Mouse (Mus musculus) midbrain, postnatal 0 days (tissue): ENCODE results near the gene Fbp2. TPM values are rescaled to one million over a fixed set of nuclear protein-coding genes. Genes with fewer than 3 reads are reported as not detected.

Source experiments
- ATAC-seq: fragments of 200-750 bp; cut with Nextera tagmentation; 2 replicates; pipeline ENCODE4 v1.8.0; 2017; ENCODE audit warnings: moderate number of reproducible peaks, mild to moderate bottlenecking, moderate TSS enrichment, moderate library complexity; ENCODE audit not compliant: low FRiP score
- DNase-seq: peaks from one replicate; pipeline ENCODE4 v3.0.0-alpha.2; 2015; ENCODE audit warnings: low spot score
- H3K27ac ChIP-seq: fragments of 300-500 bp; sonication (generic); 2 replicates; pipeline ENCODE4 v1.5.1; 2014; ENCODE audit warnings: low read depth, mild to moderate bottlenecking, low read length, mixed read lengths
- H3K27me3 ChIP-seq: fragments of 300-500 bp; sonication (generic); 2 replicates; pipeline ENCODE4 v1.6.1; 2014; ENCODE audit warnings: low read length, control low read depth, mixed read lengths; ENCODE audit not compliant: insufficient read depth
- H3K36me3 ChIP-seq: fragments of 300-500 bp; sonication (generic); 2 replicates; pipeline ENCODE4 v1.6.1; 2014; ENCODE audit warnings: low read length, control low read depth, mixed read lengths; ENCODE audit not compliant: insufficient read depth
- H3K4me1 ChIP-seq: fragments of 300-500 bp; sonication (generic); 2 replicates; pipeline ENCODE4 v1.6.1; 2014; ENCODE audit warnings: mild to moderate bottlenecking, control low read depth, antibody characterized with exemption, low read length, mixed read lengths; ENCODE audit not compliant: insufficient read depth
- H3K4me2 ChIP-seq: fragments of 300-500 bp; sonication (generic); 2 replicates; pipeline ENCODE4 v1.6.1; 2014; ENCODE audit warnings: low read depth, mild to moderate bottlenecking, low read length, mixed read lengths; ENCODE audit not compliant: poor library complexity, severe bottlenecking
- H3K4me3 ChIP-seq: fragments of 300-500 bp; sonication (generic); 2 replicates; pipeline ENCODE4 v1.5.1; 2014; ENCODE audit warnings: low read depth, mild to moderate bottlenecking, low read length, moderate library complexity
- H3K9ac ChIP-seq: fragments of 300-500 bp; sonication (generic); replicated peaks from 2 replicates; pipeline ENCODE4 v1.6.1; 2014; ENCODE audit warnings: mild to moderate bottlenecking, low read length, moderate library complexity, mixed read lengths; ENCODE audit not compliant: poor library complexity, severe bottlenecking
- H3K9me3 ChIP-seq: fragments of 300-500 bp; sonication (generic); 2 replicates; pipeline ENCODE4 v1.6.1; 2016; ENCODE audit warnings: low read length, control low read depth
- CTCF ChIP-seq: IDR thresholded peaks from 2 replicates; pipeline ENCODE4 v1.5.1; 2016; ENCODE audit warnings: antibody characterized with exemption, mild to moderate bottlenecking
- WGBS: fragments of 180-500 bp; shearing (Covaris S2); extraction: QIAGEN DNeasy Blood & Tissue Kit; methylation state at CpG from one replicate; pipeline ENCODE4 v1.1.7; 2014; 5-methylcytosine and 5-hydroxymethylcytosine counted together
- polyA plus RNA-seq: library from polyadenylated mRNA; unstranded; fragments of >200 nt; fragmentation: Nextera tagmentation; extraction: Ambion mirVana; gene quantifications from 2 replicates; pipeline ENCODE4 v1.2.1, GENCODE M21; 2015
- total RNA-seq: library from RNA; depleted of rRNA; stranded (reverse); fragments of >200 nt; gene quantifications from 2 replicates; pipeline ENCODE4 v1.2.3, GENCODE M21; 2014; rRNA removed

The Fbp2 gene
- total RNA-seq (0.16 and 0.24 TPM in 2 replicates), polyA plus RNA-seq (1.5 and 1.7 TPM in 2 replicates)

DNA sequence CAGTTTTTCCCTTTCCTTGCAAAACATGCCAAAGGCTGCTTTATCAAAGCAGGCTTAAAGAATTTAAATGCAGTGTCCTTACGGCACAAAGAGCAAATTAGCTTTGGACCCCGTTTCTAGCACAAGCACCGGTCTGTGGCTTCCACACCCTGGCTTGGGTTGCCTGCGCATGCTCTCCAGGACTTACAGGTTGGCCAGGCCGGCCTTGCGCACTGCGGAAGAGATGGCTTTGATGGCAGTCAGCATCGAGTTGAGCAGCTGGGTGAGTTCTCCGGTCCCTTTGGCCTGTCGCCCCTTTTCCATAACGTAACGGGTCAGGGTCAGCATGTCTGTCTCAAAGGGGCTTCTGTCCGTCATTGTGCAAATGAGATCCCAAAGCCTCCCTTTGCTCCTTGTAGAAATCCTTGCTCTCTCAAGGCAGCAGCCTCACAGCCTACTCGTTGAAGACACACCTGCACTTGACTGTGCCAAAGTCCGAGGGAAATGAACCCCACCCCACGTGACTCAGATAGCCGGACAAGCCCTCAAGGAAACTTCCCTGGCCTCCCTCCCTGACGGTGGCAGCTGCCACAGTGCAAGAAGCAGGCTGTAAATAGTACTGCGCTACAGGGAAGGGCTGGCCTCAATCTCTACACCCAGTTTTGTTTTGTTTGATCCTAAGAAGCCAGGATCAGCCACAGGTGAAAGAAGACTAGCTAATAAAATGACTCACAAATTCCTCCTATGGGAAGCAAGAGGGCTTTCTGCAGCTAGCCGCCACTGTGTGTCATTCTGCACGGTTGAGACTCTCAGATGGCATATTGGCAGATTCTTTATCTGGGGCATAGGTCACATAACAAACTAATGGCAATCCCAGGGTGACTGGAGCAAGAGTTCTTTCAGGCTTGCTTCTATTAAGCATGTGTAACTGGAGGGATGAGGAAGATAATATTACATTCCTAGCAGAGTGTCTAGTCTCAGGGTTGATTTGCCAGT lies at the start of gene Fbp2:
Gene Fbp2 (minus strand): TSS at position 482 of the 975 bp plus-strand sequence.
- no peaks in the 10 kb centered on the region for H3K4me1 ChIP-seq
- WGBS: 75% methylated on average over 21 of the region's 21 CpGs
- H3K27ac ChIP-seq: no peak within 1 kb of the TSS
- DNase-seq: no peak
- ATAC-seq: no peak
- no peak within 1 kb of the TSS for H3K4me2 ChIP-seq
- no peaks in the 10 kb centered on the region for H3K36me3 ChIP-seq
- no peak for TF ChIP-seq CTCF
- H3K27me3 ChIP-seq: no peaks in the 10 kb centered on the region
- H3K4me3 ChIP-seq: no peak within 1 kb of the TSS
- no peak within 1 kb of the TSS; the same call in 1 of the 2 replicates for H3K9ac ChIP-seq
- H3K9me3 ChIP-seq: no peaks in the 10 kb centered on the region

GRCm38 (mm10) chr13:62907527-62908162 lies 49.4 kb upstream of the Fbp2 start:
- Histone ChIP-seq H3K27ac (no peak overlapping the region), H3K9ac (no peak overlapping the region), H3K4me2 (no peak overlapping the region), H3K4me1 (no peaks in the 10 kb centered on the region), H3K36me3 (no peaks in the 10 kb centered on the region), H3K9me3 (no peaks in the 10 kb centered on the region), H3K4me3 (no peak overlapping the region), H3K27me3 (no peaks in the 10 kb centered on the region)
- DNase-seq: no peak
- no peak for TF ChIP-seq CTCF
- 79% methylated on average over 14 of the region's 14 CpGs for WGBS
- no peak for ATAC-seq

- H3K27ac ChIP-seq: no peak overlapping the region
- H3K4me2 ChIP-seq: no peak overlapping the region
- no peaks in the 10 kb centered on the region for H3K9me3 ChIP-seq
- no peak overlapping the region for H3K9ac ChIP-seq
- no peak for ATAC-seq
- no peak overlapping the region for H3K4me3 ChIP-seq
- no peaks in the 10 kb centered on the region for H3K27me3 ChIP-seq
- TF ChIP-seq CTCF: no peak
- H3K36me3 ChIP-seq: no peaks in the 10 kb centered on the region
- DNase-seq: no peak
- H3K4me1 ChIP-seq: no peaks in the 10 kb centered on the region
Measured at GRCm38 (mm10) chr13:62901139-62901538, 42.9 kb upstream of the Fbp2 start.

DNA sequence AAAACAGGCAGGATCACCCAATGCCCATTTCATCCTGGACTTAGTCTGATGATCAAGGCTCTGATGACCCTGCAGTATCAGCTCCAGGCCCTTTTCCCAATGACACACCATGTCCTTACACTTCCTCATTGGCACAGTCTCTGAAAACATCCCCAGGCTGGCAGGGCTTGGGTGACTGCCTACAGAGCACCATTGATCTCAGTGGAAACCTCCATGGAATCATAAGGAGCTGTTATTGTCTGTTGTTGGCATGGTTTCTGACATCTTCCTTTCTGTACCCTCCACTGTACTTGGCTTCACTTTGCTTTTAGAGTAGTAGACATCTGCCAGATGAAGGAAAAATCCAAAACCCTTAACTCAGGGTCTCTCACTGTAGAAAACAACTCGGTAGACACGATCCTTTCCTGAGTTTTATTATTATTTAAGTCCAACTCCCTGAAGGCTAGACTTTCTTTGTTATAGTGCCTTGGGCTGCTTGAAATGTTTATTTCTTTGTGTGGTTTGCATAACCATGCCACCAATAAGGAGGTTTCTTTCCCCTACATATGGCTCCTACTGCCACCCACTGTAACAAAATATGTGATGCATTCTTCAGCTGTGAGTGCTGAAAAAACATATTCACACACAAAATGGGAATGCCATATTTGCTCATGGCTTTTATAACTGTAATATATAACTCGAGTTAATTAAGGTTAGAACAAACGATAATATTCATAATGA lies 39.9 kb upstream of the Fbp2 start:
- no peaks in the 10 kb centered on the region for H3K4me1 ChIP-seq
- no peak for TF ChIP-seq CTCF
- ATAC-seq (peak; percentile 81), DNase-seq (peak; percentile 76)
- no peaks in the 10 kb centered on the region for H3K36me3 ChIP-seq
- no peaks in the 10 kb centered on the region for H3K9me3 ChIP-seq
- no peak overlapping the region for H3K9ac ChIP-seq
- no peaks in the 10 kb centered on the region for H3K27me3 ChIP-seq
- H3K27ac ChIP-seq: no peak overlapping the region
- no peak overlapping the region for H3K4me3 ChIP-seq
- WGBS: 89% methylated on average over 4 of the region's 4 CpGs
- H3K4me2 ChIP-seq: no peak overlapping the region

- H3K4me1 ChIP-seq: no peaks in the 10 kb centered on the region
- WGBS: 84% methylated on average over 9 of the region's 9 CpGs
- no peaks in the 10 kb centered on the region for H3K9me3 ChIP-seq
- H3K9ac ChIP-seq: no peak overlapping the region
- H3K27ac ChIP-seq: no peak overlapping the region
- H3K4me3 ChIP-seq: no peak overlapping the region
- ATAC-seq (no peak), DNase-seq (no peak)
- peaks cover 5% of the 10 kb centered on the region; the same call in 1 of the 2 replicates for H3K27me3 ChIP-seq
- H3K4me2 ChIP-seq: no peak overlapping the region
- TF ChIP-seq CTCF: no peak
- H3K36me3 ChIP-seq: no peaks in the 10 kb centered on the region
Measured at GRCm38 (mm10) chr13:62893044-62893842, 35.0 kb upstream of the Fbp2 start.
